Mouse (Mus musculus): ENCODE measurements around the gene Pkp1.

- TF ChIP-seq CTCF (IDR thresholded peaks at IDR 0.05; ENCODE audit: low read depth, low read length), result no peak
- TF ChIP-seq GATA1 (IDR thresholded peaks at IDR 0.05; ENCODE audit: borderline replicate concordance, low read length), result no peak
- TF ChIP-seq TAL1 (conservative IDR thresholded peaks at IDR 0.05; ENCODE audit: low read depth, low read length), result no peak
- no peak for TF ChIP-seq POLR2AphosphoS5 (IDR thresholded peaks at IDR 0.05; ENCODE audit: insufficient replicate concordance, low read depth, low read length)
- no peak for TF ChIP-seq GATA2 (IDR thresholded peaks at IDR 0.05; ENCODE audit: borderline replicate concordance, low read depth, low read length)
Observed at GRCm38 (mm10) chr1:135850722-135851512, 68.1 kb downstream of the Pkp1 start.
